Mouse (Mus musculus) heart, postnatal 0 days (tissue): Measurements from ENCODE around the gene Kdm4d.

Experiments used
- CTCF ChIP-seq: IDR thresholded peaks from 2 replicates; pipeline ENCODE4 v1.5.1; 2016; ENCODE audit warnings: antibody characterized with exemption, control low read depth, low read depth
- EP300 ChIP-seq: IDR thresholded peaks from 2 replicates; pipeline ENCODE4 v1.6.1; 2016; ENCODE audit warnings: antibody characterized with exemption, low read depth

DNA sequence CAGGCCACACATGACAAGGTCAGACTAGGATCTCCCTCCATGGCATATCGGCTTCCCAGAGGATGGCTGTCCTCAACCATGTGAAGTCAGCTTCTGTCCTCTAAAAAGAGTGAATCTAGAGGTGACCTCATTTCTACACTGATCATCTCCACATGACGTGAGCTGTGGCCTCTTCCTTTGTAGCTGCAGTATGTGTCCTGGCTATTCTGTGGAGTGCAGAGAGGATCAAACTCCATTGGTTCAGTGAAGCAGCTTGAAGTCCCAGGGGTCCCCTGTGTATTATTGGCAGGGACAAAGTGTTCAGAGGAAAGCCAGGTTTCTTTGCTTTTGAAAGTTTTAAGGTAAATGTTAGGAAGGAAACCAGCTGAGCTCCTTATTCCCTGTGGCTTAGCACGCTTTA, 17.8 kb upstream of the Kdm4d start:
- TF ChIP-seq CTCF (no peak), EP300 (no peak)
